Mouse (Mus musculus) R1 (cell line): ENCODE measurements at regions not wholly inside any gene's neighbourhood (a gene's known extent, or its start where the extent isn't known, plus 50 kb on each side); places are given as distances from the start of the nearest gene placed in this dataset.
"Not testable (repeated sequence)": the region's sequence is repeated elsewhere in the genome, so short reads cannot be mapped to it uniquely, and the experiment has no call there.

Experiments used
- DNase-seq: peaks from one replicate; pipeline ENCODE4 v3.0.0-alpha.2; 2018; ENCODE audit warnings: low read depth, low spot score

DNA sequence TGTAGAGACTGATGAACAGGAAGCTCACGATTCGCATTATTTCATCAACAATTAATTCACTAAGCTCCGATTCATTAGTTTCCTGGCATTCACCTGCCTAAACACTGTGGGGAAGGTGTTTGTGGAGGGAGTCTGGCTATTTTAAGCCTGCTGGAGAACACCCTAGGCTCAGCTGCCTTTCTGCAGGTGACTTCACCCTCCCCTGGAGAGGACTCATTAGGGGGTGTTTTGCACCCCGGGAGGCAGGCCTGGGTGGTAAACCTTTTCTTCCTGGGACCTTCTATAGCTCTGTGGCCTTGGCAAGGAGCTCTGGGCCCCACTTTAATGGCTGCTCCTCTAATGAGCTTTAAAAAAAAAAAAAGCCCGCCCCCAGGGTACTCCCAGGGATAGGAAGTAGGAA, 55.4 kb upstream of the Bnc1 start:
- DNase-seq, result no peak

DNA sequence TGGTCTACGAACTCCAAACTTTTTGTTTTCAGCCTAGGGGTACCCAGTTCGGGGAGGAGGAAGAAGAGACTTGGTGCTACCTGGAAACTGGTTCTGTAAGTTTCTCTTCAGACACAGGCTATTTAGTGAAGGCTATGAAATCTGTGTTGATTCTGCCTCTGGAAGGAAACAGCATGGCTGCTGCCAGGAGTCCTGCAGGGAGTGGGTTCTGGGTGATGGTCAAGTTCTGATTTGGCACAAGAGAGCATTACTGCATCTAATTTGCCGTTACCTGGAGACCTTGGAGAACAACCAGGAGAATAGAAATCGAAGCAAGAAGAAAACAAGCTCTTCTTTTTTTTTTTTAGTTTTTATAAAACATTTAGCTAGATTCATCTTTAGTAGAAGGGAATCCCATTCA, 61.3 kb upstream of the Bnc1 start:
- DNase-seq, result no peak

DNA sequence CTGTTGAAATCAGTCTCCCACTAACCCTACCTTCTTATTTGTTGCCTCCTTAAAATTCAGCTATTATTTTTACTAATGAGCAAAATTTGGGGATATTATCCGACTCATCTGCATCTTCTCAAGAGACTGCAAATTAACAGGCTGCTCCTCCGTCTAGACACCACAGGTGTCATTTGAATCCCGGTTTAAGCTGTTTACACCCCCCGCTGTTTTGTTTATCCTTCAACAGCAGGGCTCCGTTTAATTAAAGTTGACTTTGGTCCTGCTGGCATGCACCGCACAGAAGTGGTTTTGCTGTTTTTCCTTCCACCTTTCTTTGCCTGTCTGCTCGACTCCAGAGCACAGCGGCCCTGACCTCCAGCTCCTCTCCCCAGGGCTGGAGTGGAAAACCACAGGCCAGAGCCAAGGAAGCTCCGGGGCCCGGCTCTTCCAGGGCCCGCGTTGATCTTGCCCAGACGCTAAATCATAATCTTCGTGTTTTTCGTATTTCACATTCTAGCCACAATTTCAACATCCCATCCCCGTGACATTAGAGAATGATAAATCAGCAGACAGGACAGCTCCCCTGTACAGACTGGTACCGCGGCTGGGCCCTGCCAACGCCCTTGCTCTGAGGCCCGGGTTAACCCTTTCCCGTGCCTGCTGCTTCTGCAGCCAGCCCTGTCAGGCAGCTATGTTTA, 64.6 kb upstream of the Bnc1 start:
- DNase-seq, result peak; percentile 33

DNA sequence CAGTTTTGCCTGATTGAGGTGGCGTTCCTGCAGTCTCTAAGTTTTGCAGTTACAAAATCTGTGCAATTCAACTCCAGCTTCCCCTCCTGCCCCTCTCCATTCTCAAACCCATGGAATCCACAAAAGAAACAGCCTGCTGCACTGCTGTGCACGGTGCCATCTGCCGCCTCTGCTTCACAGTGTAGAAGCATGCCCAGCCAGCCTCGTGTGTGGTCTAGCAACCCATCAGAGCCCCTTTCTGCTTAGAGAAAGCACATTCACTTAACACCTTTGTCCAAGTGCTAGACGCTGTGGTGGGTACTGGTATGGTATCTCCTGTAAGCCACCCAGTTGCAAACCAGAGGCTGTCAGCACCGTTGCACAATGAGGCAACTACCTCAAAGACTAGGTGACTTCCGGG, 71.3 kb upstream of the Bnc1 start:
- DNase-seq, result no peak

DNA sequence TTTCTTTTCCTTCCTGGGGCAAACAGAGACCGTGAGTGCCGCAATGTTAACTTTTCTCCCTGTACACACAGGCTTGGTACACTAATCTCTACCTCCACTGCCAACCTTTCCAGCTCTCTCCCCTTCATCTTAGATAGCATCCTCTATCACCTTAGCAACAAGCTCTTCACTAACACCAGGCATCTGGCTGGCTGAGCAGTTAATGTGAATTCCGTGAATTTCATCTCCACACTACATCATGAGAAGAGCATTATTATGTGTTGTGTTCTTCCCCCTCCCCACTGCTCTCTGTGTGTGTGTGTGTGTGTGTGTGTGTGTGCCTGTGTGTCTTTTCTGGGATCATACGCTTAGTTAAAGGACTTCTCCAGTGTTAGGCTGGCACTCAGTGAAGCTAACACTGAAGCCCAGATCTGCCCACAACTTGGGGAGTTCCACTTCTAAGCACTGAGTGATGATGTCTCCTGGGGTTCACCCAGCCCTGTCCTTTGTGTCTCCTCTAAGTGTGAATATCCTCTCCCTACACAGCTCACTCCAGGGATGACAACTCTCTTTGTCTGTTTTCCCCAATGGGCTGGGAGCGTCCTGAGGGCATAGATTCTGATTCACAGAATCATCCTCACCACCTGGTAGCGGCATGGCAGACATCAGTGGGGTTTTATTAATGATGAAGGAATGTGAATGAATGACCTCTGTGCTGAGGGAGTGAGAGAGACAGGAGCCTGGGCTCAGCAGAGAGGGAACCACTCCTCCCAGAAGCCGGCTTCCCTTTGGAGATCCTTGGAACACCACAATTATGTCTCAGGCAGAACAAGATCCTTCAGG, 77.7 kb upstream of the Bnc1 start:
- DNase-seq, result no peak

DNA sequence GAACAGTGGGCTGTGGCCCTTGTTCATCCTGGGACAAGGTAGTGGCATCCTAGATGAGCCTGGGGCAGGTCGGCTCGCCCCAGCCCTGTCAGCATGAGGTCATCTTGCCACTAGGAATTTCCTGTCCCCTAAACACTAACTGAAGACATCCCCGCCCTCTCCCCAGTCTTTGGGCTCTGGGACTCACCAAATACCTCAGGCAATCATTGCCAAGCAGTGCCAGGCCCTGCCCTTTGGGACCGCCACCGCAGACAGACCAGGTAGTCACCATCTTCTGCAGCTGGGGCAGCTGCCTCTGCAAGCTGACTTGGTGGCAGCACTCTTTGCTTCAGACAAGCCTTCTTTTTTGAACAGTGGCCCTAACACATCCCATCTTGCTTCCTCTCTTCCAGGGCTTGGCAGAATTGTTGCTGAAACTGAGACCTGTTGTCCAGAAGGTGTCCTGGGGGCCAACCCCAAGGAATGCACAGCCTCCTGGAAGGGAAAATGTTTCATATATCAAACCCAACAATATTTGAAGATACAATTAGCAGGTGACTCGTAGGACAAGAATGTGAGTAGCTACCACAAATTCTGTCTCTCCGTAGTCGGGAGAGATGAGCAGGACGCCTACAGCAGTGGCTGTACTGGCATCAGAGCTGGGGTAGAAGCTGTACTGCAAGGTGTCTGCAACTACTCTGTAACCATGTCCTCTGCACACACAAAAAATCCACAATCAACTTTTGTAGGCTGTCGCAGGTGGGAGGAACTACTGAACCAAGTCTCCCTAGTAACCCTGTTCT, 79.0 kb upstream of the Bnc1 start:
- no peak for DNase-seq

DNA sequence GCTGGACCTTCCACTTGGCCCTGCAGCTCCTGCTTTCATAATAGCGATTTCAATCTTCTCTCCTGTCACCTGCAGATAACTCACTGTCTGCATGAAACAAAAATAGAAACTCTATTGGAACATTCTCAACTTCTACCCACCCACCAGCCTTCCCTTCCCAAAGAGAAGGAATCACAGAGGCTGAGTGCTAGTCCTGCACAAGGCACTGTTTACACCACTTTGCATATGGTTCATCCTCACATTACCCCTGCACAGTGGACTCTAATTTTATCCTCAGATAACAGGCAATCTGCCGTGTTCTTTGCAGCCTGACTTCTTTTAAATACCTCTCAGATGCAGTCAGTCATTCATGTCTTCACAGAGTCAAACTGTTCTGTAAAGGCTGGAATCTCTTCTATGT, 83.3 kb upstream of the Bnc1 start:
- DNase-seq, result no peak

DNA sequence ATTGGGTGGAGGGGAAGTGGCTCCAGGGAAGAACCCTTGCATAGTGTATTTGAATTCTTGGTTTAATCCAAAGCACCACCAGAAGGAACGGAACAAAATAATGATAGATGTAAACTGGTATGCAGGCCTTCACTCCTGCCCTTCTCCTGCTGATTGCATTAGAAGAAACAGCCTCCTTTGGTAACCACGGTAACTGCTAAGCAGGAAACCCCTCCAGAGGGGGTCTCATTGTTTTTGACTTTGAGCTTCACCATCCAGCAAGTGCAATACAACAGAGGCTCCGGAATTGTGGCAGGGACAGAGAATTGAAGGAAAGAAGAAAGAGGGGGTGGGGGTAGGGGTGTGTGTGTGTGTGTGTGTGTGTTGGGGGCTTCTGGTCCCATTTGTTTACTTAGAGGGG, 89.8 kb upstream of the Bnc1 start:
- peak; percentile 92 for DNase-seq

DNA sequence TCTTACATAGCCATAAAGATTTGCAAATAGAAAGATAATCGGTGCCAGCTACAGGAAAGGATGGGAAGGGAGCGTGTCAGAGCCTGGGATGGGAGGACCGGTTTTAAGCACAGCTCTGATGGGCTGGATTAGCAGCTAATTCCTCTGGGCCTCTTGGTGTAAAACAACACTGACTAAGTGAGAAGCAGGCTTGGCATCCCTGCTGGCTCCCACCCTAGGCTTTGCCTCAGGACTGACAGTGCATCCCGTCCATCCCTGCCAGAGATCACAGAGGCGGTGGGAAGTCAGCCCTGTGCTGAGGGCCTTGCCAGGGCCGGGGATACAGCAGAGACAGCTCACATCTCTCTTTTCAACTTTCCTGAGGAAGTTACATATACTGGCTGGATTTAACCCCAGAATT, 90.8 kb upstream of the Sh3gl3 start:
- DNase-seq, result no peak

DNA sequence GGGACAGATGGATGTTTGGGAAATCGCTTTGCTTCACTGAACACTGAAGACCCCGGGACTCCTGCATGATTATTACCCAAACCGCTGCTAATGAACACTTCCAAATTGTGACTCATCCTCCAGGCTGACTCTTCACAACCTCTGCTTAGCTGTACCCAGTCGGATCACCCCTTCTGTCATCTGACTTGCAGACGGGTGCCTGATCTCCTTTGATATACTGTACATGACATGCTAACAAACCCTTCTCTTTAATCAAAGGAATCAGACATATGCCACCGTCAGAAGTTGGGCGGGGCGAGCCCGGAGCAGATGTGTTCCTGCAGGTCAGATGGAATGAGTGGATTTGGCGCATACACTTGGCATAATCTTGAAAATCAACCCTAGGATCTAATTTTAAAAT, 89.2 kb upstream of the Sh3gl3 start:
- no peak for DNase-seq

DNA sequence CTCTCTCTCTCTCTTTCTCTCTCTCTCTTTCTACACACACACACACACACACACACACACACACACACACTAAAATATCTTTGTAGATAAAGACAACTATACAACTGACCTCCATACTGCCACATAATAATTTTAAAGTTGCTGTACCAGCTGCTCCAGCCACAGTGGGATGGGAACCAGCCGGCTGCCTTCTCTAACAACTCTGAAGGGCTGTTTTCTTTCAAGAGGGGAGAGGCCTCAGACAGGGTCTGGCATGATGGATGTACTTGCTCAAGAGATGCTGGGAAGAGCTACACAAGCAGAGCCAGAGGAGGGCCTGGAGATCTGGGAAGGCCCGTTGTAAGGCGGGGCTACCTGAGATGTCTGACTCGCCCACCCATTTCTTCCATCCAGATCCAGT, 88.4 kb upstream of the Sh3gl3 start:
- DNase-seq, result no peak

DNA sequence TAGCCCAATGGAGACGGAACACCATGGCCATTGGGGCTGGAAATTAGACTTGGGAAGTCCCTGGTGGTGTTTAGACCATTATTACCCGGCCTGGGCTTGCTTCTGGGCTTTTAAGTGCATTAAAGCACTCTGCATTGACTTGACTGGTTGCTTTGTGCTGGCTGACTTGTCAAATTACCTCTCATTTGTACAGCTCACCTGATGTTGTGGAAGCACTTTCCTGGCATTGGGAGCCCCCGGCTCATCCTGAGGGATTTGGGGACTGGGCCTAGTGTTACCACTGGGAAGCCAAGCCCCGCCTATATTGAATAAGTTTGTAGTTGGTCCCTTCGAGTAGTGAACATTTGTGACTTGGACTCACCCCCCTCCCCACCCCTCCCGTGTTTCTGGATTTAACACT, 75.5 kb upstream of the Sh3gl3 start:
- DNase-seq, result no peak

DNA sequence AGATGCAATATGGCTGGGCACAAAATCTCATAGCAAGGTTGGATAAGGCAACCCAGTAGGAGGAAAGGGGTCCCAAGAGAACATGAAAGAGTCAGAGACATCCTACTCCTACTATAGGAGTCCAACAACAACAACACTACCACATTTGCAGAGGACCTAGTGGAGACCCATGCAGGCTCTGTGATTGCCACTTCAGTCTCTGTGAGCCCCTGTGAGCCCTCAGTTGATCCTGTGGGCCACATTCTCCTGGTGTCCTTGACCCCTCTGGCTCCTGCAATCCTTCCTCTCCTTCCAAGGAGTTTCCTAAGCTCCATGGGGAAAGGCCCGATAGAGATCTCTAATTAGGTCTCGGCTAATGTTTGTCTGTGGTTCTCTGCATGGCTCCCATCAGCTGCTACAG, 72.3 kb upstream of the Sh3gl3 start:
- no peak for DNase-seq

DNA sequence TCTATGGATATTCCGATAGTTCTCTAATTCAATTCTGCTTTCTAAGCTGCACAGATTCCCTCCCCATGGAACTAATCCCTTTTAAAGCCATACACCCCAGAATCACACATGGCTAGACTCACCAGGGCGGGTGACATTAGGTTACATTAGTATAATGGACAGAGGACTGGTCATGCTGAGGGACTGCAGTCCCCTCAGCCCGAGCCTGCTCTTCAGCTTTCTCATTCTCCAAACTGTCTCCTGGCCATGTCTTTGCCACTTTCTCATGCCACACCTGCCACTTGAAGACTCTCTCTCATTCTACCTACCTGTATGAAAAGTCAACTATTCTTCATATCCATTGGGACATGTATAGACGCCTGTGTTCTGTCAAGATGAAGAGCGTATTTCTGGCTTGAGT, 68.0 kb upstream of the Sh3gl3 start:
- DNase-seq, result no peak

DNA sequence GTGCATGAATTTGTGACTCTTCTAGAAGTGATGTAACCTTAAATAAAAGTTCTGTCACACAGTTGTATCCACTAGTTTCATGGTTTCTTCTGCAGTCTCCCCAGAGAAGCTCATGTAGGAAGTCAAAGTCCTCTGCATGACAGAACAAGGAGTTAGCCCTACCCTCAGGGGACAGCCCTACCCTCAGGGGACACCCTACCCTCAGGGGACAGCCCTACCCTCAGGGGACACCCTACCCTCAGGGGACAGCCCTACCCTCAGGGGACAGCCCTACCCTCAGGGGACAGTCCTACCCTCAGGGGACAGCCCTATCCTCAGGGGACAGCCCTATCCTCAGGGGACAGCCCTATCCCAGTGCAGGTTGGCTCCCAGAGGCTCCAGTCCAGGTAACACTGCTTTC, 64.5 kb upstream of the Sh3gl3 start:
- not testable (repeated sequence) for DNase-seq

DNA sequence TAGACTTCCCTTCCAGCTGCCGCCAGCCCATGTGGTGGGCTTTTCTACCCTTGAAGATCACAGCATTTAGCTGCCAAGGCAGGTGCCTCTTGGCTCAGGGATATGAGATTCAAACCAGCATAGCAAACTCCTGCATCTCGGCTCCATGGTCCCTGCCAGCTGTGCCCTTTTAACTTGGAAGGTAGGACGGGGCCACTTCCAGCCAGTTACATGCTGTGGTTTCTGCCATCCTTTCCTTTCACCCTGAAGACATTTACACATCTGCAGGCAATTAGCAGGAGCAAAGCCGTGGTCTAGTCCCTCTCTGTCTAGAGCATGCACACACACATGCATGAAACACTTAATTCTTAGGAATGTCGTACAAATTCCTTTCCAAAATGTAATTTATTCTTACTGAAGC, 64.1 kb upstream of the Sh3gl3 start:
- DNase-seq, result no peak

DNA sequence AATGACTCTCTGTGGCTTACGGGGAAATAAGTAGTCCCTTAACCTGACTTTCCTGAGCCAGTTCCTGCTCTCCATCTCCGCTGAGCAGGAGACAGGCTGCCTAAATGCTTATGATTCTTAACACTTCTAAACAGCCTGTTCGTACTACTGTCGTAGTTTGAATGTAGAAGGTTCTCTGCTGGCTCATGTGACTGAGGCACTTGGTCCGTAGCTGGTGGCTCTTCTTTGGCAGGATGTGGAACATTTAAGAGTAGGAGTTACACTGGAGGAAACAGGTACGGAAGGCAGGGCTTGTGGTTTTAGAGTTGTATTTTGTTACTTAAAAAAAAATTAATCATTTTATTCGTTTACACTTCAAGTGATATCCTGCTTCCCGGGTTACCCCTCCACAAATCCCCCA, 63.7 kb upstream of the Sh3gl3 start:
- no peak for DNase-seq

DNA sequence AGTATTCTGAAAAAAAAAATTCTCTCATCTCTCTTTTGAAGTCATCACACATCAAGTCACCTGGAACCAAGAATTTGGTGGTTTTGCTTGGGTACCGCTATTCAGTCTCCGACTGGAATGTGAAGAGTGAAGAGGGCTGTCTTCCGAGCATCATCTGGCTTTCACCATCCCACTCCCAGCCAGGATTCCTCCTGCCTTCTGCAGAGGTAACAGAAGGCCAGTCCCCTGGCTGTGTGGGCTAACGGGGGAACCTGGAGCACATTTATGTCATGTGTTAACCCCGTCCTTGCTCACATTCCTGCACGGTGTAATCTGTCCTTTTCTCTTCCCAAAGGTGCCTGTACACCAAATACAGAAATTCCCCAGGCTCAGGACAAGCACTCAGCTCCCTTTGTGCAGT, 61.6 kb upstream of the Sh3gl3 start:
- no peak for DNase-seq

DNA sequence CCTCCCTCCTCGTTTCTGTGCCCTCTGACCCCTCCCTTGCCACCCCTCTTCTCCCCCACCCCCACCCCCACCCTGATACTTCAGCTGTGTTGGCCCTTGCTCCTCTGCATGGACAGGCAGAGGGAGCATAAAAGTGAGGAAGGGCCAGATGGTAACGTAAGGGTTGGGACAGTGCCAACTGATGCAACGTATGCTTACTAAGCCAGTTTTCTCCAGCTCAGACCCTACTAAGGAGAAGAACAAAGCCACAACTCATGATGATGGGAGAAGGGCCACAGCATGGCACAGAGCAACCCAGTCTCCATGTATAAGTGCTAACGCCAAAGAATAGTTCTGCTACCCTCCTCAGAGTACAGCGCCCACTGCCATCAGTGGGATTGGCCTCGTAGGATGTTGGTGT, 58.0 kb upstream of the Sh3gl3 start:
- DNase-seq, result no peak

DNA sequence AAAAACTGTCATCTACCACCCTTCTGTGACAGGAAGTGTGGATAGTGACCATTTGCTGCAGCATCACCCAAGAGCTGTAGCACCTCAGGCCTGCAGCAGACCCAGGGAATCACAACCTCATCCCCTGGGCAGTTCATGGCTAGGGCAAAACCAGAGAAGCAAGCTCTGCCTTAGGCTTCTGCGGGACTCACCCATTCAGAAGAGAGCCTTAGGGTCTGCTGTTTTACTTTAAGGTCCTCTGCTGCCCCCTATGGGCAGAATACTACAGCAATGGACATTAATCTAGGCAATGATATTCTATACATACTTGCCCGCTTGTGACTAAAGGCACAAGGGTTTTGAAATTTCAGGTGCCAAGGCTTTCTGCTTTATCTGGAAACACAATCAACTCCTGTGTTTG, 54.4 kb upstream of the Sh3gl3 start:
- peak; percentile 86 for DNase-seq

DNA sequence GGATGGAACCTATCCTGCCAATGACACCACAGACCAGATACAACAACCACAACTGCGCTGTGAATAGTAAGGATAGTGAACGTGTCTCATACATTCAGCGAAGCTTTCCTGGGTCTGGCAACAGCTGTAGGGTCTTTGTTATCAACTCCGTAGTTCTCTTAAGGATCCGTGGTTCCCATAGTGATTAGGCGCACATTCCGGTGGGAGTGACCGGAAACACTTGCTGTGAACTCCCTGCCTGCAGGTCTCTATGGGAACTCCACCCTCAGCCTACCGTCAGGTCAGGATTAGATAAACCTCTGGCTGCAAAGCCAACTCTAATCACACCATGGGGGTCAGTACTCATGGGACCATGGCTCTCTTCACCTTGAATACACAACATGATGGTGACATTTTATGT, 53.8 kb upstream of the Sh3gl3 start:
- DNase-seq, result peak; percentile 90

DNA sequence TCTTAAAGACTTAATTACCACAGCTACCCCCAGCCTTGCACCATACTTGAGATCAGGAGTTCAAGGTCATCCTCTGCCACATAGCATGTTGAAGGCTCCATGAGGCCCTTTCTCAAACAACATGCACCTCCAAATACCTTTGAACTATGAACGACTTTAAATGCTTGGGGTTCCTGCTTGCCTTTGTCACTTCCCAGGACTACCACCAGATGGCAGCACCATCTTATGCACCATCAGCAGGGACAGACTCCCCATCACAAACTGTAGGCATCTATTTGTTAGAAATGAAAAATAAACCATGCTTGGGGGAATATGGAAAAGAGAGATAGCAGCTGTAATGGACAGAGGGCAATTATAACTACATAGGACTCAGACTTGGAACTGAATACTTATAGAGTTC, 51.9 kb upstream of the Sh3gl3 start:
- peak; percentile 72 for DNase-seq
